Mouse (Mus musculus) monocyte, adult 59 days (primary cell): ENCODE measurements around the gene Retreg2. TPM values are rescaled to one million over a fixed set of nuclear protein-coding genes. Genes with fewer than 3 reads are reported as not detected.

Source experiments
- total RNA-seq, 2 experiments: library from RNA; stranded (reverse); gene quantifications; one replicate each; pipeline ENCODE4 v1.2.4; 2023

The Retreg2 gene
- 10 to 100 TPM; 66.3 to 67.3 TPM for total RNA-seq

GRCm38 (mm10) chr1:75142301-75143261 lies at the start of gene Retreg2, which contains the start of gene Cnppd1:
TSS of gene Retreg2 (plus strand) at chr1:75142778.
TSS of gene Cnppd1 (minus strand) at chr1:75142711.

DNA sequence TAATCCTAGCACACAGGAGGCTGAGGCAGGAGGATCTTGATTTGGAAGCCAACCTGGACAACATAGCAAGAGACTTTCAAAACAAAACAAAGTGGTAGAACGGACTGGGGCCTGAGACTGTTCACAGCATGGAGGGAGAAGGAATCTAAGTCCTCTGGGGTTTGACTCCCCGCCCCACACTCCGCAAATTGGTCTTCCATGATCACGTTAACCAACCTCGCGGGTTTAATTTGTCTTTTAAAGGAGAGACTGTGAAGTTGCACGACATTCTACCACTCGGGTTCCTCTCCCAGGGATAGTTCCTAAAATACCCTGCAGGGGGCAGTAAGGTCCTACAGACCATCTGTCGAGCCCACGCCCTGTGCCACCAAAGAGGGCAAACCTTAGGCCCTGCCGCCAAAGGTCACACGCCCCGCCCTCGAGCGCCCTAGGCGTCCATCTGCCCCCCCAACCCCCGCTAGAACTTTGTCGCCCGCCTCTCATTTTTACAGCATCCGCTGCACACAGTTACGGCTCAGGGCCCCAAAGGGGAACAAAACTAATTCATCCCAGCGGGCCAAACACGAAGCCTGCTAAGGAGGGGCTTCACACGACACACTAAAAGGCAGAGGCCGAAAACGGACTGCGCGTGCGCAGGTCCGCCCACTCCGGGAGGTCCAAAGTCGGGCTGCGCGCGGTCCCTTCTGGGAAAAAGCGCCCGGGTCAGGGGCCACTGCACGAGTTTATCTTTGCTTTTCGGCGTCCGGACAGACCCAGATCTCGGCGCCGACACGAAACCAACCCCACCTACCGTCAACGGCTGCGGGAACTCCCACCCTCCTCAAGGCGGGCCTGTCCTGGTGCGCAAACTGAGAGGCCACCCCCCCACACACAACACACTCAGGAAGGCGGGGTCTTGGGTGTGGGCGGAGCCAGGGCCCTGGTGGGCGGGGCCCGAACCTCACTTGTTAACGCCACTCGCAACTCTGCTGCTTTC lies 17.9 kb upstream of the Retreg2 start, which contains the start of gene Nhej1:
Gene Nhej1, minus strand, starts transcription at position 855 of the 976 bp plus-strand sequence.

GRCm38 (mm10) chr1:75133421-75134207 lies 9.0 kb upstream of the Retreg2 start, which contains the start of gene Slc23a3:
TSS of gene Slc23a3 (minus strand) at chr1:75133890.

DNA sequence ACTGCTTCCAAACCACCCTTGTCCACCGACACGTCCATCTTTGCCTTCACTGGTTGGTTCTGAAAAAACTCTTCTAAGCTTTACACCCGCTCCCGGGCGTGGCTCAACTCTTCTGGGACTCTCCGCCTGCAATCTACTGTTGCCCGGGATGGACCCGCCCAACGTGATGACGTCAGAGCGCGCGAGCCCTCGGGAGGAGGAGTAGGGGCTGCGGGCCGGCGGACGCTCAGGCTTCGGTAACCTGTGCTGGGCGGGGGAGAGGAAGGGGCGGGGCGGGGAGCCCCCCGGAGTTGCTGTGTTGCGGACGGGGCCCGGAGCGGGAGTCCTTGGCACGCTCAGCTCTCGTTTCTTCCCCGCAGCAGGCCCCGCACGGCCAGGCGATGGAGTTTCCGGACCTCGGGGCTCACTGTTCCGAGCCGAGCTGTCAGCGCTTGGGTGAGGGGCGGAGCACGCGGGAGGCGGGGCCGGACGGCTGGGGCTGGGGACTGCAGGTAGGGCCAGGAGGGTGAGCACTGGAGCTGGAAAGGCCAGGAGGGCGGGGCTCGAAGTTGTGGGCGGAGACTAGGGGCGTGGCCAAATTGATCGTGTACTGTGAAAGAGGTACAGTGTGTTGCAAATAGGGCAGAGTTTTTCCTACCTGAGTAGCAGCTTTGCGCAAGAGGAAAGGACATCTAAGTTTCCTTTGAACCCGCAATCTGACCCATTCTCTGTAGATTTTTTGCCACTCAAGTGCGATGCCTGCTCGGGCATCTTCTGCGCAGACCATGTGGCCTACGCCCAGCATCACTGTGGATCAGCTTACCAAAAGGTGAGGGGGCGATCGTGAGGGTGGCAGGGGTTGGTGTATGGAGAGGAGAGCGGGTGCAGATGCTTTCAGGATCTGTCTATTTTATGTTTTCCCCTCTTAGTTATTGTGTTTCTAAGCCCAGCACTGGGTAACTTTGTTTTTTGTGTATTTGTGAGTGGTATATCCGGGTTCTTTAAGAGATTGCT lies 26.2 kb downstream of the Retreg2 start, which contains the start of gene Zfand2b:
Gene Zfand2b, plus strand, starts transcription at position 175 of the 993 bp plus-strand sequence.

GRCm38 (mm10) chr1:75180105-75180590 lies 37.6 kb downstream of the Retreg2 start, which contains the start of gene Abcb6:
TSS of gene Abcb6 (minus strand) at chr1:75180392.

DNA sequence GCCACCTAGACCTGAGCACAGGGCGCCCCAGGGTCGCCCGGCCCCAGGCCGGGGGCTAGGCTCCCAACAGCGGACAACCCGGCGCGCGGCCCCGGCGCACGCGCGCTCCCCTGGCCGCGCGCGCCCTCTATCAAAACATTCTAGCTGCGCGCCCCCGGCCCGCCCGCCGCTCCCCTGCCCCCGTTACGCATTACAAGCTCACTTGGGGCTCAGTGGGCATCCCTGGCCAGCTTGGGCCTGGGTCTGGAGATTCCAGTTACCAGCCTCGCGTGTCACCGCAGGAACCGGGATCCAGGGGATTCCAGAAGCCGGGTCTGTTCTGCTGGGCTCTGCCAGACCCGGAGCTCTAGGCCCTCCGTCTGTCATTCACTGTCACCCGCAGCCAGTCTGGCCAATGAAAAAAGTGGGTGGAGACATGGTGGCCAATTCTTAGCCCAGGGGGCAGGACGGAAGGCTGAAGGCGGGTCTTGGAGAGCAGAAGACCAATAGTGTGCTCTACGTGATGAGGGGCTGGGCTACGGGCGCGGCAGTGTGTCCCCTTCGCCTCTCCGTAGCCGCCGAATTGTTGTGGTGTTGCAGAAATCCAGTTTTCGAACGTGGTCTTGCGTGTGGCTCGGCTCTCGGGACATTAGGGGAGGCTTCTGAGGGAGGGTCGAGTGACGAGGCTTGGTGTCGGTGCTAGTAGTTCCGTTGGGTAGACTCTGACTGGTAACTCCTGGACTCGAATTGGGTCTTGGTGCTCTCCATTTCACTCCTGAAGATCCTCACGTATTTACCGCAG lies 49.2 kb downstream of the Retreg2 start, which contains the start of the genes Ankzf1 and Atg9a:
Gene Ankzf1, plus strand, starts transcription at position 530 of the 781 bp plus-strand sequence.
Gene Atg9a, minus strand, starts transcription at position 575 of the 781 bp plus-strand sequence.

Other genes with a start within 250 kb of the Retreg2 start
- not detected for gene Cryba2, start 249.6 kb upstream of the Retreg2 start, total RNA-seq
- not detected for gene Cfap65, start 207.2 kb upstream of the Retreg2 start, total RNA-seq
- under 1 TPM; 0.33 to 0.42 TPM for gene Ihh, start 191.1 kb upstream of the Retreg2 start, total RNA-seq
- 1 to 10 TPM; 4.4 to 4.8 TPM for gene Nhej1, start 17.6 kb upstream of the Retreg2 start, total RNA-seq
- 1 to 10 TPM; 1.2 TPM for gene Slc23a3, start 8.9 kb upstream of the Retreg2 start, total RNA-seq
- 100 to 1,000 TPM; 115 to 119 TPM for gene Cnppd1, start 67 bp upstream of the Retreg2 start, total RNA-seq
- gene Zfand2b, start 25.9 kb downstream of the Retreg2 start, total RNA-seq = 10 to 100 TPM; 46.1 to 59.1 TPM
- 1 to 10 TPM; 3.4 to 4.9 TPM for gene Abcb6, start 37.6 kb downstream of the Retreg2 start, total RNA-seq
- gene Ankzf1, start 49.4 kb downstream of the Retreg2 start, total RNA-seq = 10 to 100 TPM; 20.9 to 22.2 TPM
- 10 to 100 TPM; 51.1 to 58.9 TPM for gene Atg9a, start 49.4 kb downstream of the Retreg2 start, total RNA-seq
- gene Glb1l, start 68.0 kb downstream of the Retreg2 start, total RNA-seq = 10 to 100 TPM; 21.6 to 24.5 TPM
- gene Stk16, start 68.1 kb downstream of the Retreg2 start, total RNA-seq = 10 to 100 TPM; 84.4 to 86.3 TPM
- gene Tuba4a, start 77.1 kb downstream of the Retreg2 start, total RNA-seq = 10 to 100 TPM; 66.8 to 88.0 TPM
- gene A630095N17Rik, start 89.3 kb downstream of the Retreg2 start, total RNA-seq = not detected
- 10 to 100 TPM; 16.5 to 20.4 TPM for gene Dnajb2, start 93.6 kb downstream of the Retreg2 start, total RNA-seq
- gene Ptprn, start 121.7 kb downstream of the Retreg2 start, total RNA-seq = not detected
- not detected for gene Resp18, start 135.6 kb downstream of the Retreg2 start, total RNA-seq
- gene Dnpep, start 175.2 kb downstream of the Retreg2 start, total RNA-seq = 10 to 100 TPM; 39.5 to 46.6 TPM
- under 1 TPM in 1 of 2 experiments, not detected in 1; 0.42 TPM for gene Des, start 217.6 kb downstream of the Retreg2 start, total RNA-seq
- not detected for gene Speg, start 232.5 kb downstream of the Retreg2 start, total RNA-seq